Mouse (Mus musculus) neural tube, embryonic 14.5 days (tissue): Measurements from ENCODE around the gene Pink1. TPM values are rescaled to one million over a fixed set of nuclear protein-coding genes. Genes with fewer than 3 reads are reported as not detected.
A peak's percentile ranks its signal among the peaks of the same experiment; 100 is the strongest.

ENCODE experiments used
- ATAC-seq: fragments of 200-750 bp; cut with Nextera tagmentation; 2 replicates; pipeline ENCODE4 v1.8.0; 2017; ENCODE audit warnings: low read depth, mild to moderate bottlenecking, moderate TSS enrichment, moderate library complexity
- H3K27ac ChIP-seq: fragments of 300-500 bp; sonication (generic); 2 replicates; pipeline ENCODE4 v1.5.1; 2014; ENCODE audit warnings: low read depth, mild to moderate bottlenecking, control low read depth, low read length, moderate library complexity, mixed read lengths
- H3K27me3 ChIP-seq: fragments of 300-500 bp; sonication (generic); 2 replicates; pipeline ENCODE4 v1.6.1; 2014; ENCODE audit warnings: low read length; ENCODE audit not compliant: control insufficient read depth, insufficient read depth
- H3K36me3 ChIP-seq: fragments of 300-500 bp; sonication (generic); 2 replicates; pipeline ENCODE4 v1.6.1; 2014; ENCODE audit warnings: low read length, mixed read lengths; ENCODE audit not compliant: control insufficient read depth, insufficient read depth
- H3K4me1 ChIP-seq: fragments of 300-500 bp; sonication (generic); 2 replicates; pipeline ENCODE4 v1.6.1; 2014; ENCODE audit warnings: low read length; ENCODE audit not compliant: control insufficient read depth, insufficient read depth
- H3K4me2 ChIP-seq: fragments of 300-500 bp; sonication (generic); 2 replicates; pipeline ENCODE4 v1.6.1; 2014; ENCODE audit warnings: mild to moderate bottlenecking, low read depth, low read length, control low read depth
- H3K4me3 ChIP-seq: fragments of 300-500 bp; sonication (generic); 2 replicates; pipeline ENCODE4 v1.5.1; 2014; ENCODE audit warnings: low read depth, low read length, control low read depth, mixed read lengths
- H3K9ac ChIP-seq: fragments of 300-500 bp; sonication (generic); replicated peaks from 2 replicates; pipeline ENCODE4 v1.6.1; 2014; ENCODE audit warnings: low read depth, mild to moderate bottlenecking, control low read depth, low read length, mixed read lengths
- H3K9me3 ChIP-seq: fragments of 300-500 bp; sonication (generic); 2 replicates; pipeline ENCODE4 v1.6.1; 2016; ENCODE audit warnings: low read length; ENCODE audit not compliant: control insufficient read depth
- WGBS: fragments of 180-500 bp; shearing (Covaris S2); extraction: QIAGEN DNeasy Blood & Tissue Kit; methylation state at CpG from one replicate; pipeline ENCODE4 v1.1.7; 2014; 5-methylcytosine and 5-hydroxymethylcytosine counted together
- polyA plus RNA-seq: library from polyadenylated mRNA; unstranded; fragments of >200 nt; fragmentation: Nextera tagmentation; extraction: Ambion mirVana; gene quantifications from 2 replicates; pipeline ENCODE4 v1.2.1, GENCODE M21; 2014

Gene Pink1
- polyA plus RNA-seq, 1 experiment from 2014 or later, result 49.0 TPM

GRCm38 (mm10) chr4:138301271-138301780, 24.8 kb downstream of the Pink1 start:
- Histone ChIP-seq H3K27ac (no peak overlapping the region), H3K36me3 (no peaks in the 10 kb centered on the region), H3K9ac (no peak overlapping the region), H3K4me1 (peaks cover 16% of the 10 kb centered on the region), H3K4me3 (no peak overlapping the region), H3K27me3 (no peaks in the 10 kb centered on the region), H3K4me2 (no peak overlapping the region), H3K9me3 (no peaks in the 10 kb centered on the region)
- 91% methylated on average over 10 of the region's 10 CpGs for WGBS
- no peak for ATAC-seq

- Histone ChIP-seq H3K4me3 (no peak overlapping the region), H3K4me1 (peaks cover 4% of the 10 kb centered on the region; the same call in 1 of the 2 replicates), H3K36me3 (no peaks in the 10 kb centered on the region), H3K9me3 (no peaks in the 10 kb centered on the region), H3K4me2 (no peak overlapping the region; the same call in 1 of the 2 replicates), H3K27me3 (no peaks in the 10 kb centered on the region), H3K9ac (no peak overlapping the region), H3K27ac (peak overlapping the region; percentile 84)
- ATAC-seq, result peak; percentile 68
- 65% methylated on average over 8 of the region's 14 CpGs for WGBS
Observed at GRCm38 (mm10) chr4:138293949-138294550, 32.1 kb downstream of the Pink1 start.

DNA sequence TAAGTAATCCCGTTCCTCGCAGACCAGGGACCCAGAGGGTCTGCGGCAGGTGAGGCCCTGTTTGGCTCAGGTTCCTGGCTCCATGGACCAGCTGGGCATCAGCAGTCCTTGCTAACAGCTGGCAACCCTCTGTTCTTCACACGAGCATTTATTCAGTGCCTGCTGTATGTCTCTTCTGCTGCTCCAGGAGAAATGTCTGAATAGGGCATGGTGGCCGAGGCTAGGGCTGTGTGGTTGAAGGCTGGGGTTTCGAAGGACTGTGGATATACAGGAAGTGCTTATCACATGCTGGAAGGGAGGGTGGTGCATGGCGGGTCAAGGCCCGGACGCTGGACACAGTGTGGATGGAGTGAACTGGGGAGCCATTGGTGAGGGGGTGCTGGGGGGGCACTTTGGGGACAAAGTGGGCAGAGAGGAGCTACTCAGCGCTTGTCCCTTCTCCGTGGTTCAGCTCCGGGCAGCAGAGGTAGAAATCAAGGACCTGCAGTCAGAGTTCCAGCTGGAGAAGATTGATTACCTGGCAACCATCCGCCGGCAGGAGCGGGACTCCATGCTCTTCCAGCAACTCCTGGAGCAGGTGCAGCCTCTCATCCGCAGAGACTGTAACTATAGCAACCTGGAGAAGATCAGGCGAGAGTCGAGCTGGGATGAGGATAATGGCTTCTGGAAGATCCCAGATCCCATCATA, 32.7 kb downstream of the Pink1 start:
- Histone ChIP-seq H3K27ac (peak overlapping the region; percentile 84), H3K27me3 (no peaks in the 10 kb centered on the region), H3K4me3 (no peak overlapping the region), H3K9me3 (no peaks in the 10 kb centered on the region), H3K36me3 (no peaks in the 10 kb centered on the region), H3K4me2 (no peak overlapping the region; the same call in 1 of the 2 replicates), H3K4me1 (peaks cover 4% of the 10 kb centered on the region; the same call in 1 of the 2 replicates), H3K9ac (no peak overlapping the region)
- 51% methylated on average over 18 of the region's 18 CpGs for WGBS
- ATAC-seq, result peak; percentile 93

GRCm38 (mm10) chr4:138292028-138292427, 34.1 kb downstream of the Pink1 start:
- Histone ChIP-seq H3K4me2 (no peak overlapping the region), H3K27me3 (no peaks in the 10 kb centered on the region), H3K4me3 (no peak overlapping the region), H3K27ac (no peak overlapping the region), H3K4me1 (peaks cover 4% of the 10 kb centered on the region; the same call in 1 of the 2 replicates), H3K9me3 (no peaks in the 10 kb centered on the region), H3K36me3 (no peaks in the 10 kb centered on the region), H3K9ac (no peak overlapping the region)
- WGBS, result 88% methylated on average over 13 of the region's 13 CpGs
- ATAC-seq, result no peak

- 84% methylated on average over 7 of the region's 7 CpGs for WGBS
- H3K9me3 ChIP-seq, result no peaks in the 10 kb centered on the region
- peaks cover 4% of the 10 kb centered on the region; the same call in 1 of the 2 replicates for H3K4me1 ChIP-seq
- H3K27ac ChIP-seq, result no peak overlapping the region
- no peak overlapping the region for H3K9ac ChIP-seq
- no peak overlapping the region for H3K4me2 ChIP-seq
- H3K36me3 ChIP-seq, result no peaks in the 10 kb centered on the region
- ATAC-seq, result no peak
- H3K4me3 ChIP-seq, result no peak overlapping the region
- no peaks in the 10 kb centered on the region for H3K27me3 ChIP-seq
Observed at GRCm38 (mm10) chr4:138288691-138289090, 37.4 kb downstream of the Pink1 start.

DNA sequence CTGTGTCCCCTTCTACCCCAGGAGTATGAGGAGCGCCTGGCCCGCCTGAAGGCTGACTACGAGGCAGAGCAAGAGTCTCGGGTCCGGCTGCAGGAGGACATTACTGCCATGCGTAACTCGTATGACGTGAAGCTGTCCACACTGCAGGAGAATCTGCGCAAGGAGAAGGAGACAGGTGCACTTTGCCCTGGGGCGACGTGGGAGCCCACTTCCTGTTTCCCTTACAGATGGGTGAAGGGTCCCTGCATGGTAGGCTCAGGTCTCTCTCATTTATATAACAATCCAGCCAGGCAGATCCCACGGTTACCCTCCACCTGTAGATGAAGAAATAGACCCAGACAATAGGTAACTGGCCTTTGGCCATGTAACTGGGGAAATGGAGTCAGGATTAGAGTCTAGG, 39.7 kb downstream of the Pink1 start:
- Histone ChIP-seq H3K9me3 (no peaks in the 10 kb centered on the region), H3K4me2 (no peak overlapping the region), H3K27ac (no peak overlapping the region), H3K36me3 (no peaks in the 10 kb centered on the region), H3K4me3 (no peak overlapping the region), H3K9ac (no peak overlapping the region), H3K4me1 (no peaks in the 10 kb centered on the region), H3K27me3 (no peaks in the 10 kb centered on the region)
- WGBS, result 87% methylated on average over 12 of the region's 12 CpGs
- ATAC-seq, result no peak

- Histone ChIP-seq H3K4me2 (no peak overlapping the region), H3K9me3 (no peaks in the 10 kb centered on the region), H3K27me3 (no peaks in the 10 kb centered on the region), H3K4me1 (no peaks in the 10 kb centered on the region), H3K36me3 (no peaks in the 10 kb centered on the region), H3K4me3 (no peak overlapping the region), H3K9ac (no peak overlapping the region), H3K27ac (no peak overlapping the region)
- ATAC-seq, result peak; percentile 71; the same call in 1 of the 2 replicates
- WGBS, result 35% methylated on average over 4 of the region's 4 CpGs
Observed at GRCm38 (mm10) chr4:138282834-138283233, 43.3 kb downstream of the Pink1 start.

- H3K9ac ChIP-seq, result no peak overlapping the region
- H3K4me2 ChIP-seq, result no peak overlapping the region
- WGBS, result 67% methylated on average over 7 of the region's 7 CpGs
- no peaks in the 10 kb centered on the region for H3K9me3 ChIP-seq
- H3K4me1 ChIP-seq, result no peaks in the 10 kb centered on the region
- no peaks in the 10 kb centered on the region for H3K36me3 ChIP-seq
- no peak overlapping the region for H3K4me3 ChIP-seq
- ATAC-seq, result no peak
- H3K27ac ChIP-seq, result no peak overlapping the region
- no peaks in the 10 kb centered on the region for H3K27me3 ChIP-seq
Observed at GRCm38 (mm10) chr4:138278346-138278745, 47.8 kb downstream of the Pink1 start.
